Mouse (Mus musculus): ENCODE measurements around the gene Rab10.

DNA sequence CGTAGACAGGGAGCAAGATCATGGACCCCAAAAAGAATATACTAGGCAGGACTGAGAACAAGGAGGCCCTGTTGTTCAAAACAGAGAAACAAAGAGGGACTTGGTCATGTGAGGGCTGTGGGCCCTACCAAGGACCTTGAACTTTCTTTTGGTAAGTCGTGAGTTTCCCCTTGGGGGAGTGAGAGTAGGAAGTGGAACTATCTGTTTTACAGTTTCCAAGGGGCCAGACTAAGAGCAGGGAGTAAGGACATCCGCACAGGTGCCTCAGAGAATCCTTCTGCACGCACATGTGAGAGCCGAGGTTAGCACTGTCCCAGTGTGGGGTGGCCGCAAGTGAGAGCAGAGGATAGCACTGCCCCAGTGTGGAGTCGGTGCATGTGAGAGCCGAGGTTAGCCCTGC, 45.3 kb upstream of the Rab10 start:
- TF ChIP-seq EP300 (IDR thresholded peaks at IDR 0.05; ENCODE audit: insufficient read depth, low read depth, low read length) (no peak), CTCF (IDR thresholded peaks at IDR 0.05; ENCODE audit: low read depth, low read length) (no peak)
